Mouse (Mus musculus) heart, adult 10 weeks (tissue): ENCODE data around the gene Itgad. TPM values are rescaled to one million over a fixed set of nuclear protein-coding genes. Genes with fewer than 3 reads are reported as not detected.

Experiments used
- polyA plus RNA-seq: library from polyadenylated mRNA; stranded (reverse); fragments of 350-450 nt; fragmentation: Illumina TruSeq; extraction: RNeasy Lipid Tissue Mini Kit (QIAGEN cat#74804); gene quantifications from one replicate; pipeline ENCODE4 v1.2.3, GENCODE M21; 2014; ENCODE audit warnings: low read depth, low replicate concordance

Itgad gene
- polyA plus RNA-seq, result not detected

GRCm38 (mm10) chr7:128154076-128154475 is at the start of gene Itgad:
Gene Itgad (plus strand): TSS chr7:128154376.

GRCm38 (mm10) chr7:128128741-128129720 is 25.1 kb upstream of the Itgad start, which contains the start of gene Itgax:
Gene Itgax (plus strand): TSS chr7:128129547.

GRCm38 (mm10) chr7:128206152-128206551 is 52.0 kb downstream of the Itgad start, which contains the start of gene Cox6a2:
Gene Cox6a2 (minus strand): TSS chr7:128206387.

GRCm38 (mm10) chr7:128236856-128237592 is 82.8 kb downstream of the Itgad start, which contains the start of gene Armc5:
Gene Armc5 (plus strand): TSS chr7:128237342.

GRCm38 (mm10) chr7:128237927-128238778 is 84.0 kb downstream of the Itgad start, which contains the start of gene 9130023H24Rik:
Gene 9130023H24Rik (minus strand): TSS chr7:128238031.

GRCm38 (mm10) chr7:128246496-128247391 is 92.6 kb downstream of the Itgad start, which contains the start of gene Tgfb1i1:
Gene Tgfb1i1 (plus strand): TSS chr7:128246812.

GRCm38 (mm10) chr7:128265411-128265810 is 111.2 kb downstream of the Itgad start, which contains the start of gene Slc5a2:
Gene Slc5a2 (plus strand): TSS chr7:128265657.

Other genes starting within 250 kb of the Itgad start
- gene Kat8, start 241.9 kb upstream of the Itgad start, polyA plus RNA-seq, result 23.7 TPM
- not detected for gene Prss8, start 224.3 kb upstream of the Itgad start, polyA plus RNA-seq
- gene Prss36, start 207.7 kb upstream of the Itgad start, polyA plus RNA-seq, result 16.2 TPM
- 387 TPM for gene Fus, start 186.9 kb upstream of the Itgad start, polyA plus RNA-seq
- 15.1 TPM for gene Pycard, start 160.5 kb upstream of the Itgad start, polyA plus RNA-seq
- 255 TPM for gene Trim72, start 150.4 kb upstream of the Itgad start, polyA plus RNA-seq
- 2.3 TPM for gene Itgam, start 91.7 kb upstream of the Itgad start, polyA plus RNA-seq
- not detected for gene Gm49368, start 91.7 kb upstream of the Itgad start, polyA plus RNA-seq
- 0.13 TPM for gene Itgax, start 24.8 kb upstream of the Itgad start, polyA plus RNA-seq
- 3,732 TPM for gene Cox6a2, start 52.0 kb downstream of the Itgad start, polyA plus RNA-seq
- 6.0 TPM for gene Armc5, start 83.0 kb downstream of the Itgad start, polyA plus RNA-seq
- 1.8 TPM for gene 9130023H24Rik, start 83.7 kb downstream of the Itgad start, polyA plus RNA-seq
- gene Tgfb1i1, start 92.4 kb downstream of the Itgad start, polyA plus RNA-seq, result 23.0 TPM
- gene Slc5a2, start 111.3 kb downstream of the Itgad start, polyA plus RNA-seq, result not detected
- gene BC017158, start 143.8 kb downstream of the Itgad start, polyA plus RNA-seq, result 8.7 TPM